Mouse (Mus musculus): ENCODE measurements around the gene Gm11627. TPM values are rescaled to one million over a fixed set of nuclear protein-coding genes. Genes with fewer than 3 reads are reported as not detected.
"Not testable (repeated sequence)": the region's sequence is repeated elsewhere in the genome, so short reads cannot be mapped to it uniquely, and the experiment has no call there.

Gene Gm11627
- total RNA-seq (2022): under 1 TPM in 1 of 4 experiments, not detected in 3; 0.75 TPM

GRCm38 (mm10) chr11:102579165-102580033 is at the start of gene Gm11627:
Gene Gm11627, minus strand, starts transcription at chr11:102579461.
- DNase-seq: no peak

GRCm38 (mm10) chr11:102628529-102628928 is 49.3 kb upstream of the Gm11627 start:
- DNase-seq: no peak

- no peak for DNase-seq
These were observed 48.1 kb upstream of the Gm11627 start for GRCm38 (mm10) chr11:102627171-102627931.

- no peak for DNase-seq
These were observed 45.7 kb upstream of the Gm11627 start for GRCm38 (mm10) chr11:102624888-102625407.

GRCm38 (mm10) chr11:102623876-102624789 is 44.9 kb upstream of the Gm11627 start:
- DNase-seq: no peak

- DNase-seq: no peak
These were observed 40.2 kb upstream of the Gm11627 start for GRCm38 (mm10) chr11:102619449-102619848.

- no peak for DNase-seq
These were observed 32.0 kb upstream of the Gm11627 start for GRCm38 (mm10) chr11:102611317-102611705.

GRCm38 (mm10) chr11:102610675-102611316 is 31.5 kb upstream of the Gm11627 start:
- DNase-seq: no peak

GRCm38 (mm10) chr11:102610260-102610659 is 31.0 kb upstream of the Gm11627 start:
- no peak for DNase-seq

GRCm38 (mm10) chr11:102609483-102609882 is 30.2 kb upstream of the Gm11627 start:
- DNase-seq: no peak

GRCm38 (mm10) chr11:102608691-102609090 is 29.4 kb upstream of the Gm11627 start:
- no peak for DNase-seq

GRCm38 (mm10) chr11:102607686-102608548 is 28.7 kb upstream of the Gm11627 start:
- DNase-seq: no peak

GRCm38 (mm10) chr11:102607201-102607600 is 27.9 kb upstream of the Gm11627 start:
- DNase-seq: not testable (repeated sequence)

GRCm38 (mm10) chr11:102606751-102607171 is 27.5 kb upstream of the Gm11627 start:
- no peak for DNase-seq

- DNase-seq: no peak
These were observed 26.5 kb upstream of the Gm11627 start for GRCm38 (mm10) chr11:102605553-102606416.

GRCm38 (mm10) chr11:102604777-102605552 is 25.7 kb upstream of the Gm11627 start:
- no peak for DNase-seq

- peak; percentile 84 for DNase-seq
These were observed 24.8 kb upstream of the Gm11627 start, which contains the start of gene Fzd2 for GRCm38 (mm10) chr11:102604010-102604584. Gene Fzd2, plus strand, starts transcription at chr11:102604396.

- no peak for DNase-seq
These were observed 24.2 kb upstream of the Gm11627 start for GRCm38 (mm10) chr11:102603496-102603850.
